Mouse (Mus musculus) thymus, postnatal 10 days (tissue): Measurements from ENCODE around the gene Pde12.

ENCODE experiments used
- DNase-seq, 2 experiments: peaks; one replicate each; pipeline ENCODE4 v3.0.0; 2021; ENCODE audit warnings: low spot score in 2 of 2

Gene Pde12

GRCm38 (mm10) chr14:26643006-26643624, 26.6 kb downstream of the Pde12 start:
- DNase-seq, result no peak

GRCm38 (mm10) chr14:26639961-26640360, 29.7 kb downstream of the Pde12 start:
- DNase-seq, result no peak

- peak in 1 of 2 experiments; percentile 6 for DNase-seq
These were observed 30.4 kb downstream of the Pde12 start for GRCm38 (mm10) chr14:26639251-26639650.

GRCm38 (mm10) chr14:26638708-26639084, 31.0 kb downstream of the Pde12 start:
- peak; percentile 24 to 28 for DNase-seq

GRCm38 (mm10) chr14:26637851-26638707, 31.6 kb downstream of the Pde12 start, which contains the start of gene Arf4:
Gene Arf4, plus strand, starts transcription at chr14:26638074.
- peak; percentile 94 to 95 for DNase-seq

- peak in 1 of 2 experiments; percentile 4 for DNase-seq
These were observed 32.4 kb downstream of the Pde12 start for GRCm38 (mm10) chr14:26637025-26637850.

- no peak for DNase-seq
These were observed 43.0 kb downstream of the Pde12 start for GRCm38 (mm10) chr14:26626605-26627140.

- no peak for DNase-seq
These were observed 44.4 kb downstream of the Pde12 start for GRCm38 (mm10) chr14:26625301-26625700.

GRCm38 (mm10) chr14:26610689-26611088, 59.0 kb downstream of the Pde12 start:
- no peak for DNase-seq
